Mouse (Mus musculus) B cell, adult 2 months (primary cell): ENCODE measurements around the gene Sacm1l.

Source experiments
- DNase-seq, 2 experiments: peaks; one replicate each; pipeline ENCODE4 v3.0.0; 2022

The Sacm1l gene

DNA sequence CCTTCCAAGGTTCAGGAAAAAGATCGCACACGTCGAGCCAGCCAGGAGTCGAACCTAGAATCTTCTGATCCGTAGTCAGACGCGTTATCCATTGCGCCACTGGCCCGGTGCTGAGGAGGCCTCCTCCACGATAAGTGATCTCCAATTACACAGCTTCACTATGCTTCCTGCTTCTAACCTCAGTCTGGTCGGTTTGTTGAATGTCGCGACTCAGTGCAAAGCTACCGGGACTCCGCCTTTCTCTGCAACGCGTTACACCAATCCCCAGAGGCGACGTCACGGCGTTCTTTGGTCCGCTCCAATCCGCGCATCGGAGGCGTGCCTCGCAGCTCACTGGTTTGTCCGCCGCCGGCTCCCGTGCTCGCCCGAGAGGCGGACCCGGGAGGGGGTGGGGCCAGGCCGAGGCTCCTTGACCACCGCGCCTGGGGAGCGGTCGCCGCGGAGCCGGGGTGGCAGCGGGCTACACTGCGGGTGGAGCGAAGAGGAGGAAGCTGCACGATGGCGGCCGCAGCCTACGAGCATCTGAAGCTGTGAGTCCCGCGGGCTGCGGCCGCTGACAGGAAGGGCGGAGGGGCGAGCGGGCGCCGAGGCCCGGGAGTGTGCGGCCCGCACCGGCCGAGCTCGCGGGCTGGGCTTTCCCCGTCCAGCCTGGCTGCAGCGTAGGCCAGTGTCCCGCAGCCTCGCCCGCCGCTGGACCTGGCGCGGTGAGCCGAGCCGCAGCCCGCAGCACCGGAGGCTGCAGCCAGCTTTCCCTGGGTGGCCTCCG lies at the start of gene Sacm1l:
Gene Sacm1l, plus strand, starts transcription at position 368 of the 766 bp plus-strand sequence.
- DNase-seq, result peak; percentile 94 to 95

DNA sequence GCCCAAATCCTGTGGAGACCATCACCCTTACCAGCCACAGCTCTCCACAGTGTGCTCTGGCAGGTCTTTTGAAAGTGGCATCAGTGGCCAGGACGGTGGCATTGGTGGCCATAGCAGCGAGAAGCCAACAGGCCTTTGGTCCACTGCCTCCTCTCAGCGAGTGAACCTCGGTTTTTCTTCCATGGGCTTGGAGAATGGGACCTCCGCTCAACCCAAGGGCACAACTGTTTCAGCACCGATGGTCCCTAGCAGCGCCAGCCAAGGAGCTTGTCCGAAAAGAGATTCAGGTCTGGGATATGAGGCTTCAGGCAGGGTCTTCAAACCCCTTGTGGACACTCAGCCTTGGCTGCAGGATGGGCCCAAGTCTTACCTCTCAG lies 49.7 kb upstream of the Sacm1l start:
- no peak for DNase-seq

DNA sequence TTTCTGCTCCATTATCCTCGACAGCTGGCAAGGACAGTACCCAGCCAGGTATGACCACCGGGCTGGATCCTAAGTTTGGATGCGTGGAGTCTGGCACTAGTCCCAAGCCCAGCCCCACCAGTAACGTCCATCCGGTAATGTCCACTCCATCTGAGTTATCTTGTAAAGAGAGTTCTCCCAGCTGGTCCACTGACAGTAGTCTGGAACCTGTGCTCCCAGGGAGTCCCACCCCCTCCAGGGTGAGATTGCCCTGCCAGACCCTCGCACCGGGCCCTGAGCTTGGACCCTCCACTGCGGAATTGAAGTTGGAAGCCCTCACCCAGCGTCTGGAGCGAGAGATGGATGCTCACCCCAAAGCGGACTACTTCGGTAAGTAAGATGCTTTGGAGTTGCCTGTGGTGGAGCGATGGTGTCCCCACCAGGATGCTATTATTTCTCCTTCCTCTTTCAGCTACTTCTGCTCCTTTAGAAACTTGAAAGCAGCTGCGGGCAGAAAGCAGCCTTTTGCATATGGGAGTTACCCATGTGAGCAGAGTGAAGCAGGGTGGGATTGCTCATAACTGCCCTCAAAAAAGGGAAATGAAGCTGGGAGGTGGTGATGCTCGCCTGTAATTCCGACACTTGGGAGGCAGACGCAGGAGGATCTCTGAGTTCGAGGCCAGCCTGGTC lies 49.2 kb upstream of the Sacm1l start:
- DNase-seq, result peak; percentile 77 to 79

DNA sequence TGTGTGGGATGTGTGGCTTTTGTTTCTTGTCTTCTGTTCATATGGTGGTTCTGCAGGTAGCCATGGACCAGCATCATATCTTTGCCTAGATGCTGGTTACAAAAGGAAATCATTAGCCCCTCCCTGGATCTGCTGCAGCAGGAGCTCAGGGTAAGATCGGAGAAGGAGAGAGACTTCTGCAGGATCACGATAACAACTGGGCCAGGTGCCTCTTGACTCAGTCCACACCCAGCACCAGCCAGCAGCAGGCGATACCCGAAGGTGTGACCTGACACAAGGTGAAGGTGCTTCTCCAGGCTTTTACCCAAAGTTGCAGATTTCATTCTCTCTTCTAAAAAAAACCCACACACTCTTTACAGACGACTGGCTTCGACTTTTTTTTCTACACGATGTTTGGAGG lies 48.4 kb upstream of the Sacm1l start:
- DNase-seq, result peak in 1 of 2 experiments; percentile 23

- no peak for DNase-seq
Measured at GRCm38 (mm10) chr9:123483598-123483997, 46.0 kb upstream of the Sacm1l start.

- no peak for DNase-seq
Measured at GRCm38 (mm10) chr9:123484830-123485229, 44.7 kb upstream of the Sacm1l start.

DNA sequence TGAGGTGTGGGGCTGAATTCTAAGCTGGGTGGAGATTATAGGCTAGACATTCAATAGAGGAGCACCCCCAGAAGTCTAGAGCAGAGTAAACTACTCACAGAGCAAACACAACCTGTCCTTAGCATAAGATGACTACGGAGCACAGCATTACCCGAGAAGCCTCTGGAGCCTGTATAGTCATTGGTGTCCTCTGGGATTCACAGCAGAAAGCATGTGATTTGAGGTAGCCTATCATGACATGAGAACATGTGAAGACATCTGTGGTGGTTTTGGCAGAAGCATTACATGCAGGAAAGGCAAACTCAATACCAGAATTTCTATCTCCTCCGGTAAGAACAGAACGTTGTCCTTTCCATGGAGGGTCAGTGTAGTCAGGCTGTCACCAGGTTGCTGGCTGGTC lies 44.0 kb upstream of the Sacm1l start:
- DNase-seq, result no peak

DNA sequence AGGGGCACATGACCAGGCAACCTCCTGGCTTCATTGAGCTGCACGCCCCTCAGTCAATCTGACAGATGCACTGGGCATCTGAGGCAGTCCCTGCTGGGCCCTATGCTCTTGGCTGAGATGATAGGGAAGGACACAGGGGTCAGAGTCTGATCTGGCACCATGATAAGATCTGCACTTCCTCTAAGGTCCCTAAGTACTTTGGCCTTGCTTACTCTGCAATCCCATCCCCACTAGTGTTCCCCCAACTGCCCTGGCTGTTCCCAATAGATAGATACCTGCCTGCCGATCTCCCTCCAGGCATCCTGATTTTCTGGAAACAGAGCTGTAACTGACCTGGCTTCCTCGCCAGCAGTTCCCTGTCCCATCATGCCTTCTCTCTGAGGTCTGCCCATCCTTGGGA lies 42.9 kb upstream of the Sacm1l start:
- no peak for DNase-seq

DNA sequence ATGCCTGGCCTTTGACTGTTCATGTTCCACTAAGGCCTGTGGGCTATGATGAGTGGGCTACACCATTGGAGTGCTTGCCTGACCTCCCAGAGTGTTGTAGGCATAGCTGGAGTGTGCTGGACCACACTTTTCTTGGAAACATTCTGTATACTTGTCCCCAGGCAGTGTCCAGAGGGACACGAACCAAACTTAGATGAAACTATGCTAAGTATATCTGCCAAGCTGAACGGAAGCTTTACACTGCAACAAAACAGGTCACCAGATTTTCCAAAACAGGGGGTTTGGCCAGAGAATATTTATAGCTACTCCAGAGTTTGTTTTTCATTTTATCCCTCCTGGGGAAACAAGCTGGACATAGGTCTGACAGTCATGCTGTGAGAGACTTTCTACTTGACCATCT lies 40.5 kb upstream of the Sacm1l start:
- DNase-seq, result no peak

DNA sequence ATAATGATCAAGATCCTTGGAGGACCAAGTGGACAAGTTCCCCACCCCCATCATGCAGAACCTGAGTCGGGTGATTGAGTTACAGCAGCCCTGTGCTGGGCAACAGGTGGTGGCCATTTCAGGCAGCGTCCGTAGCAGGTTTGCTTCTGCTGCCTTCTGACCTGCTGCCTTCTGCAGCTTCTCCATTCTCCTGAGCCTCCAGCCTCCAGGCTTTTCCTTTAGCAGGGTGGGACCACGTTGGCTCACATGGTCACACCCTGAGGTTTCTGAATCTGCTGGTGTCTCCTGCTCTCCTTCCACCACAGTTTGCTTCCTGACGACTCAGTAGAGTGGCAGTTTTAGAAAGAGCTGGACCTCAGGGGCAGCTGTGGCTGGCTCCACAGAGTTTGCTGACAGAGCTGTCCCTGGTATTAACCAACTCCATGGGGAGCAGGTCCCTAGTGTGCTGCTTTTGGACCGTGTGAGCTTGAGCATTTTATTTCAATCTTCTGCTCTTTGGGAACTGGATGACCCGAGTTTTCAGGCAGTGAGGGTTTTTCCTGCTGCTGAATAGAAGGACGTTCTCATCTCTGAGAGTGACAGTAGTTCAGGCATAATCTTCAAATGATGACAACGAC lies 39.7 kb upstream of the Sacm1l start:
- no peak for DNase-seq

- no peak for DNase-seq
Measured at GRCm38 (mm10) chr9:123490930-123491329, 38.6 kb upstream of the Sacm1l start.

- DNase-seq, result no peak
Measured at GRCm38 (mm10) chr9:123491917-123492585, 37.5 kb upstream of the Sacm1l start.

DNA sequence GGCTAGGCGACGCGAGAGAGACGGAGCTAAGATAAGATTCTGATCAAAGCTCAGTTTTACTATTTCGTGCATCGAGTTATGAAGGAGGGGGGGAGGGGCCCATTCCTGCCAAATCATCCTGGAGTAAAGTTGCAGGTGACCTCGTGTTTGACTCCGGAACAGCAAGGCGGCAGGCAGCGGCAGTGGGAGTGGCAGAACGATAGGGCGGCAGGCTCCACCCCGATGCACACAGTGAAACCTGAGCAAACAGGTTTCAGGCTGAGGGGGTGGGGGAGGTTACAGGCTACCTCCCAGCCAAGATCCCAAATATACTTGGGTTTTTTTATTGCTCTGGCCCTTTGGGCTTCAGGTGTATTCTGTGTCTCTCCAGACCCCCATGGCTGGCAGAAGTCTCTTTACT lies 32.9 kb upstream of the Sacm1l start:
- DNase-seq, result no peak

- no peak for DNase-seq
Measured at GRCm38 (mm10) chr9:123497906-123498305, 31.7 kb upstream of the Sacm1l start.

GRCm38 (mm10) chr9:123500480-123500879 lies 29.1 kb upstream of the Sacm1l start:
- DNase-seq, result no peak

DNA sequence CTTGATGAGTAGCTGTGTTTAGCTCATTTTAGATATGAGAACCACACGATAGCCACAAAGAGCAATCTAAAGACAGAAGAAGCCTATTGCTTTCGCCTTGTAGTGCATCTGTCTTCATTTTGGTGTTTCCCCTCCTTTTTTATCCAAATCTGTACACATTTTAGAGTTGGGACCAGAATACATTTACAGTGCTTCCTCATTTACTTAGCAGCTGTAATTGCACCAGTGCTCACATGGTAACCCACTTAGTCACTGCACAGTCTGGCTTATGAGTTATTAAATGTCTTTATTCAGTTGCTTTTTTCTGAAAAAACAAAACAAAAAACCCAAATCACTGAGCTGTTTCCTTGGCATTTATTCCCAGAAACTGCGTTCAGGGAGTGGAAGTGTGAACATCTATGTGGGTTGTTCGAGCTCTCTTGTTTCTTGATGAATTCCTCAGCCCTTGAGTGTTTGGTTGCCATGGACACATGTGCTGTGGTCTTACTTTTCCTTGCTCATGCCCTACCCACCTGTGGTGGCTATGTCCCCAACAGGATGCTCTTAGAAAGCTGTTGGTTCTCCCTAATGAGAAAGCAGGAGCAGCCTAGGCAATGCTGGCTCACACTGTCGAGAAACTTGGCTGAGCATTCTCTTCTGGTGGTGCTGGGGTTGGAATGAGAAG lies 26.3 kb upstream of the Sacm1l start:
- DNase-seq, result no peak

DNA sequence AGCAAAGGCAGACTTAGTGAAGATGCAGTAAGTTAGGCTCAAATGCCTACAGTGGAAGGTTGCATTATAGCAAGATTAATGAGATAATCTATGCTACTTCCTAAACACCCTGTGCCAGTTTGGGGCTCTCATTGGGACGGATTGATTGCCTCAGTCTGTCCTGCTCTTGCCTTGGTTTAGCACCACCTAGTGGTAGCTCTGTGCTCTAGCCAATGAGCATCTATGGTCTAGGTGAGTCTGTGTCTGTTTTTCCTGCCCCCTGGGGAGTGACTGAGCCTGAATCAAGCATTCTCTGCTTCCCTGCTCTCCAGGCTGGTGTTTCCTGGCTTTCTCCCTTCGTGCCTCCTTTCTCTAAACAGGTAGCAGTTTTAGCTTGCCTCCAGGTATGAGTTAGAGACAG lies 25.2 kb upstream of the Sacm1l start:
- peak; percentile 70 to 71 for DNase-seq

DNA sequence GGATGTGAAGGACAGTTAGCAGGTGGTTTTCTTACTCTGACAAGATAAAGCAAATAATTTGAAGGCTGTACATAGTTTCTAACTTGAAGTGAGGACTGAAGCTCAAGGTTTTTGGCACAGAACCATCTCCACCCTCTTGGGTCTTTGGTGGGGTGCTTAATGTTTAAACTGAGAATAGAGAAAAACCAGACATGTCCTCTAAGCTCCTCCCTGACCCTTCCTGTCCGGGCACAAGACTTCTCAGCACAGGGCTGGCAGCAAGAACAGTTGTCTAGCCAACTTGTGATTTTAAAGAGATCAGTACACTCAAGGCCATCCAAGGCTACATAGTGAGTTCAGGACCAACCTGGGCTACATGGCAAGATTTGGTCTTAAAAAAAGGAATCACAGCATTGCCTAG lies 24.0 kb upstream of the Sacm1l start:
- DNase-seq, result no peak

DNA sequence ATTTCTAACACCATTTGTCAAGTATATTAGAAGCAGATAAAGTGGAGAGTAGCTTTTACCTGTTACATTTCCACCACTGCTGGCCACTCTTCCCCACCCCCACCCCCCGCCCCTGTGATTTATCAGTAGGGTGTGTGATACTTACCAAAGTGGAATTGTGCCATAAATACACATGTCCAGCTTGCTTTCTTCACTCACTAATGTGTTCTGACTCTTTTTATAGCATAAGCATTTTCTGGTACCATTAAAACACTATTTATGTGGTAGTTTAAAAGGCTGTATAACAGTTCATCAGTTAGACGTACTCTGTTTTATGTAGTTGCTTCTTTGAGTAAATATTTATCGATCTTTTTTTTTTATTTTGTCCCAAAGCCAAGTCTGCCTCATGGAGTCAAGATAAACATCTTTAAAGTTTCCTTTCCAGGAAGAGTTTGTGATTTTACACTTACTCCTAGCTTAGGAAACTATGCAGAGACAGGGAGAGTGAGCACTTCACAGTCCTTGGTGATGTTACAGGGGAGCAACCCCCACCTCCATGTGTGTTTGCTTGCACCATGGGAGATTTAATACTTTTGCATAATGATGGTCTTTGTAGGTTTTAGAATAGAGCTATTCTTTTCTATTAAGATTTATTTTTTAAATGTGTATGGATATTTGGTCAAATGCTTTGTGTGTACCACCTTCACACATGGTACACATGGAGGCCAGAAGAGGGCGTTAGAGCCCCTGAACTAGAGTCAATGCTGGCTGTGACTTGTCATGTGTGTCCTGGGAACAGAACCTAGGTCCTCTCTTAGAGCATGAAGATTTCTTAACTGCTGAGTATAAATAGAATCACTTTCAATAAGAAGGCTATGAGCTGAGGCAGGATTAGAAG lies 23.1 kb upstream of the Sacm1l start:
- DNase-seq, result no peak

DNA sequence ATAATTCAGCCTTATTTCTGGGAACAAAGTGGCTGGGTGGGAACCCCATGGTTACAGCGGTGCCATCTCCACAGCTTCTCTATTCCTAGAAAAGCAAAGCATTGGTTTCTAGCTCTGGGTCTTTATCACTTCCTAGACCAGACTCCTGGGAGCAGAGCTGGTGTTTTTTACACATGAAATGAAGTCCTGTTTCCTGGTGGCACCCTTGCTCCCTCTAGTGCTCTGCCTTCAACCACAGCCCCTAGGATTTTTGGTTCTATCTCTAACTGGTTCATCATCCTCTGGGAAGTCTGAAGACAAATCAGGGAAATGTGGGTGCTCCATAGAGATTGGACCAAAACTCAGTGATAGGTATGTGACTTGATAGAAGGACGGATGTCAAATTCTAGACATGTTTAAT lies 22.2 kb upstream of the Sacm1l start:
- no peak for DNase-seq

GRCm38 (mm10) chr9:123508986-123509385 lies 20.6 kb upstream of the Sacm1l start:
- no peak for DNase-seq
